Mouse (Mus musculus) layer of hippocampus, postnatal 10 days (tissue): ENCODE measurements at regions not wholly inside any gene's neighbourhood (a gene's known extent, or its start where the extent isn't known, plus 50 kb on each side); places are given as distances from the start of the nearest gene placed in this dataset.

ENCODE experiments used
- DNase-seq, 2 experiments: peaks; one replicate each; pipeline ENCODE4 v3.0.0; 2021; ENCODE audit warnings: low spot score in 2 of 2

- peak; percentile 55 to 64 for DNase-seq
Observed at GRCm38 (mm10) chr13:73405720-73406629, 61.0 kb upstream of the Lpcat1 start.

DNA sequence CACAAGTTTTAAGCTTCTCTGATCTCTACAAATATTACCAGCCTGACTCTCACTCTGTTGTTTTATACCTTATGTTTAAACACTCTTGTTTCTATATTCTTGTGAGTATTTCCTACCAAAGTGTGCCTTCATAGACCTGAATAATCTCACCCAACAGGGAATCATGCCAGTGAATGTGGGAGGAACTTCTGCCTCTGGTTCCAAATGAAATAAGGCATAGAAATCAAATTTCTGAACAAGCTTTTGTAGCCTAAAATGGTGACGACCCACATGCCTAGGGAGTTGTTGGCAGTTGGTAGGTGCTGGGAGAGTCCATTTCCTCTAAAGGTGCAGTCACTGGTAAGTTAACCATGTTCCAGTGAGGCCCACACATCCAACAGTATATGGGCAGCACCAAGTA lies 66.1 kb upstream of the Lpcat1 start:
- DNase-seq: no peak

DNA sequence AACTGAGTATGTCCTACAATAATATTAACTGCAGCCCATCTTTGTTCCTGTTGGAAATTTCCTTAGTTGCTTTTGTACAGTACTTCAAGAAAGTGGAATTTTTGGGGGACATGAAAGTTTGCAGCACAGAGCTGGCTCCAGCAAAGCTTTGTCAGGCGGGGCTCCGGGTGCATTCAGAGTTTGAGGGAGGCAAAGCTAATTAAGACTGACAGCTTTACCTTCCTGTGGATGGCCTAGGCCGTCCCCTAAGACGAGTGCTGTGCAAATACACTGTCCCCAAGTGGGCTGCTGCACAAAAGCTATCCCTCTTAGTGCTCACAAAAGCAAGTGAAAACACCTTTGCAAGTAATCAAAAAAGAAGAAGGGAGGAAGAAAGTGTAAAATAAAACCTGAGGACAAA lies 68.7 kb upstream of the Ndufs6 start:
- no peak for DNase-seq

DNA sequence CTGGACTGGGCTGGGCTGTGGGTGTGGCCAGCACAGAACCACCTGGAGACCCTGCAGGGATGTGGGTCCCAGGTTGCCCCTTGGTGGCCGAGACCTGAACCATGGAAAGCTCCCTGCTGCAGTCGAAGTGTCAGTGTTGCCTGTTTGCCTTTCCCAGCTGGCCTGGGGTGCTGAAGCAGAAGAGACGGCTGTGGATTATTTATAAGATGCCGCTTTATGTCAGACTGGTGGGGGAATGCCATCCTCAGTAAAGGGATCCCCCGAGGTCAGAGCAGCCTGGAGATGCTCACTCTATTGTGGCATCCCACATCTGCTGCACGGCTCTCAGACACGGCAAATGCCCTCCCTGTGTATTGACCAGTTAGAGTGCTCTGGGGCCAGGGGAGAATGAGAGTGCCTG lies 67.5 kb upstream of the Ndufs6 start:
- no peak for DNase-seq

DNA sequence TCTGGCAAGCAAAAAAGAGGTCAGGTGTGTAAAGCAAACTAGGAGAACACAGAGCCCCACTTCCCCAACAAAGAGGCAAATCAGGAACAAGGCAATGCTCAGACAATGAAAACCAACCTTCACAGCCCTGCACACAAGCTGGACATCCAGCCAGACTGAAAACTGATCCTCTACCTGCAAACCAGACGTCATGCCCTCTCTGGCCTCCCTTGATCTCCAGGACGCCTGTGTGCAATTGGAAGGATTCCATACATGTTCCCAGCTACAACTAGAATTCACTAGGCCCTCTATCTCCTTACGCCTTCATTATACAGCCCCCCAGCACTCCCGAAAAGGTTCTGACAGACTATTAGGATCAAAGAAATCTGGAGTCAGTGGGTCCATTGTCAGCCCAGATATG lies 60.7 kb upstream of the Ndufs6 start:
- DNase-seq: no peak

DNA sequence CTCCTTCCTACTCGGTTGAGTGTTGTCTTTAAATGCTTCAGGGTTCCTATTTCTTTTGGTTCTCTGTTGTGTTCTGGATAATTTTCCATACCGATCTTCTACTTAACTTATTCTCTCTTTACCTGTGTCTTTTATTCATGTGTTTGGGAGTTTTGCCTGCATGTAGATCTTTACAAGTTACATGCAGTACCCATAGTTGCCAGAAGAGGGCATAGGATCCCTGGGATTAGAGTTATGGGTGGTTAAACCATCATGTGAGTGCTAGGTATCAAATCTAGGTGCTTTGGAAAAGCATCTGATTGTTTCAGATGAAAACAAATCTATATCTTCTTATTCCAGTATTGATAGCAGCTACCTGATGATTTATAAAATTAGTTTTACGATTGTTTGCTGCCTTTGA lies 55.2 kb upstream of the Ndufs6 start:
- DNase-seq: peak; percentile 13 to 25
